In genomic region chr12:99901973-99902866, GRCm38 (mm10) we compare ENCODE assay signal across 10 mouse cellular contexts. TPM values are rescaled to one million over a fixed set of nuclear protein-coding genes. Genes with fewer than 3 reads are reported as not detected.
A peak's percentile ranks its signal among the peaks of the same experiment; 100 is the strongest.
DNase-seq lines count a peak whose midpoint lies in the region; ATAC-seq and TF ChIP-seq lines count a peak whose summit lies in the region.
"Had no signal": no experiment of that assay in that cellular context is flagged by ENCODE, and none has a peak within 500 bp of the region (broad histone marks: within the 10 kb centered on the region; RNA-seq: fewer than 3 reads in every experiment).

No protein-coding gene starts in this region.

- H3K36me3 ChIP-seq in hindbrain, postnatal 0 days (ENCODE audit: insufficient read depth, low read length): peaks cover 22% of the 10 kb centered on the region; the same call in 1 of the 2 replicates
- H3K36me3 ChIP-seq in hindbrain, embryonic 12.5 days: peaks cover 42% of the 10 kb centered on the region
- peaks cover 40 to 89% of the 10 kb centered on the region in 2 experiments for H3K36me3 ChIP-seq in CH12.LX (replicated peaks in 1 of 2; ENCODE audit: control insufficient read depth in 1 of 2, insufficient read depth in 1 of 2, low read length in 1 of 2)

- in situ Hi-C loops in CH12.LX (cut with MboI; ENCODE audit: low pct_ligation_motif_present, low pct_unique_long_range_greater_than_20kb, low sequenced_read_pairs): loop anchor here (10.0 kb wide), 1 partner anchor 203 kb away; no protein-coding TSS in a partner anchor

- no peak for DNase-seq in hindbrain, postnatal 0 days (ENCODE audit: low spot score)
- DNase-seq in CH12.LX (ENCODE audit: extremely low read depth): peak; percentile 47
- DNase-seq in kidney, adult 8-10 months: peak; percentile 31 to 42
- no peak for DNase-seq in layer of hippocampus, postnatal 36 days
- DNase-seq in left cerebral cortex, adult 9 months (ENCODE audit: low spot score in 2 of 2): no peak

- no peaks in the 10 kb centered on the region for H3K9me3 ChIP-seq in hindbrain, postnatal 0 days (ENCODE audit: low read length)
- no peaks in the 10 kb centered on the region for H3K9me3 ChIP-seq in hindbrain, embryonic 12.5 days (replicated peaks)
- no peaks in the 10 kb centered on the region for H3K9me3 ChIP-seq in CH12.LX (replicated peaks; ENCODE audit: low read length)
- H3K9me3 ChIP-seq: megakaryocyte, embryonic 14.5 days had no signal

- no peaks in the 10 kb centered on the region for H3K79me2 ChIP-seq in CH12.LX (replicated peaks; ENCODE audit: control insufficient read depth, extremely low read depth, insufficient read depth, poor library complexity, severe bottlenecking)

- ATAC-seq in hindbrain, postnatal 0 days: no peak
- ATAC-seq in hindbrain, embryonic 12.5 days (ENCODE audit: low FRiP score): no peak
- no peak for ATAC-seq in erythroid progenitor cell, adult 5-6 weeks (replicated peaks; ENCODE audit: low FRiP score, poor library complexity, severe bottlenecking)
- ATAC-seq: Patski had no signal

- TF ChIP-seq RAD21 in CH12.LX (IDR thresholded peaks at IDR 0.05; ENCODE audit: low read depth, low read length): no peak

- H3K27ac ChIP-seq in hindbrain, postnatal 0 days: peak overlapping the region; percentile 4; the same call in 1 of the 2 replicates
- H3K27ac ChIP-seq in hindbrain, embryonic 12.5 days: no peak overlapping the region
- H3K27ac ChIP-seq in CH12.LX (ENCODE audit: insufficient read depth, low read depth): no peak overlapping the region
- H3K27ac ChIP-seq in embryonic fibroblast, embryonic 13.5 days (ENCODE audit: insufficient read depth, low read length): peak overlapping the region; percentile 84

- no peak overlapping the region for H3K4me3 ChIP-seq in hindbrain, postnatal 0 days (ENCODE audit: low read length)
- no peak overlapping the region for H3K4me3 ChIP-seq in hindbrain, embryonic 12.5 days
- no peak overlapping the region for H3K4me3 ChIP-seq in CH12.LX (replicated peaks in 1 of 3; ENCODE audit: low read depth in 2 of 3, low read length in 2 of 3, poor library complexity in 1 of 3)
- no peak overlapping the region for H3K4me3 ChIP-seq in embryonic fibroblast, embryonic 13.5 days (ENCODE audit: insufficient read depth, low read length)
- H3K4me3 ChIP-seq: megakaryocyte, embryonic 14.5 days had no signal

- H3K4me2 ChIP-seq in hindbrain, postnatal 0 days (ENCODE audit: low read depth, low read length): no peak overlapping the region
- no peak overlapping the region for H3K4me2 ChIP-seq in hindbrain, embryonic 12.5 days (replicated peaks)
- H3K4me2 ChIP-seq in CH12.LX (ENCODE audit: insufficient read depth, low read depth, poor library complexity, severe bottlenecking): no peak overlapping the region

- no peak for TF ChIP-seq EP300 in CH12.LX (IDR thresholded peaks at IDR 0.05; ENCODE audit: low read length)

- TF ChIP-seq POLR2A in CH12.LX (IDR thresholded peaks at IDR 0.05; ENCODE audit: low read depth, low read length): no peak
- TF ChIP-seq POLR2A in embryonic fibroblast, embryonic 13.5 days (IDR thresholded peaks at IDR 0.05; ENCODE audit: low read depth, low read length): no peak

- H3K27me3 ChIP-seq in hindbrain, postnatal 0 days (ENCODE audit: insufficient read depth, low read length): no peaks in the 10 kb centered on the region
- no peaks in the 10 kb centered on the region for H3K27me3 ChIP-seq in hindbrain, embryonic 12.5 days
- H3K27me3 ChIP-seq in CH12.LX (replicated peaks): no peaks in the 10 kb centered on the region
- H3K27me3 ChIP-seq: megakaryocyte, embryonic 14.5 days; Patski had no signal

- dilution Hi-C loops in CH12.LX (cut with MboI; ENCODE audit: extremely low pct_ligation_motif_present, extremely low pct_unique_long_range_greater_than_20kb, low sequenced_read_pairs): no loop called here

- WGBS in hindbrain, postnatal 0 days: 65% methylated on average over 8 of the region's 8 CpGs
- WGBS in hindbrain, embryonic 12.5 days: 89% methylated on average over 8 of the region's 8 CpGs

- TF ChIP-seq CTCF in hindbrain, postnatal 0 days (IDR thresholded peaks at IDR 0.05; ENCODE audit: low read depth): peak; percentile 45
- TF ChIP-seq CTCF in CH12.LX (conservative IDR thresholded peaks at IDR 0.05 in 1 of 2, IDR thresholded peaks at IDR 0.05 in 1 of 2; ENCODE audit: low read depth in 2 of 2, low read length in 2 of 2): peak in 1 of 2 experiments; percentile 34; a peak in 2 of 4 replicates
- TF ChIP-seq CTCF in embryonic fibroblast, embryonic 13.5 days (IDR thresholded peaks at IDR 0.05; ENCODE audit: borderline replicate concordance, insufficient read depth, low read length): no peak

- no peaks in the 10 kb centered on the region for H3K4me1 ChIP-seq in hindbrain, postnatal 0 days (ENCODE audit: insufficient read depth, low read length)
- no peaks in the 10 kb centered on the region for H3K4me1 ChIP-seq in hindbrain, embryonic 12.5 days
- peaks cover 5 to 12% of the 10 kb centered on the region in 2 experiments for H3K4me1 ChIP-seq in CH12.LX (ENCODE audit: control insufficient read depth in 1 of 2, insufficient read depth in 2 of 2)
- H3K4me1 ChIP-seq in embryonic fibroblast, embryonic 13.5 days (ENCODE audit: control insufficient read depth, insufficient read depth, low read length): peaks cover 10% of the 10 kb centered on the region

- H3K9ac ChIP-seq in hindbrain, postnatal 0 days (replicated peaks; ENCODE audit: low read length): no peak overlapping the region
- H3K9ac ChIP-seq in hindbrain, embryonic 12.5 days: no peak overlapping the region
- no peak overlapping the region for H3K9ac ChIP-seq in CH12.LX (ENCODE audit: insufficient read depth, low read depth)

TF ChIP-seq in CH12.LX, 34 proteins besides CTCF, POLR2A, EP300 and RAD21:
- TF ChIP-seq BHLHE40 (IDR thresholded peaks at IDR 0.05; ENCODE audit: low read depth, low read length) (peak; percentile 72), USF2 (conservative IDR thresholded peaks at IDR 0.05; ENCODE audit: low read depth, low read length) (no peak), MEF2A (IDR thresholded peaks at IDR 0.05; ENCODE audit: borderline replicate concordance, low read depth, low read length) (peak; percentile 46; the same call in 1 of the 2 replicates), CHD1 (IDR thresholded peaks at IDR 0.05; ENCODE audit: low read depth, low read length) (no peak), MAX (IDR thresholded peaks at IDR 0.05; ENCODE audit: low read length) (no peak), PAX5 (IDR thresholded peaks at IDR 0.05; ENCODE audit: low read length) (no peak)

RNA-seq across cellular contexts. Expression of gene Tdp1, which starts 17.9 kb away (rescaled TPM):
- total RNA-seq in hindbrain, postnatal 0 days (2014; rRNA removed): 14.2 and 14.6 TPM in 2 replicates
- polyA plus RNA-seq in hindbrain, postnatal 0 days (2015; fragmentation: Nextera tagmentation; extraction: Ambion mirVana): 35.1 and 36.2 TPM in 2 replicates
- polyA plus RNA-seq in hindbrain, embryonic 12.5 days (2016; fragmentation: Nextera tagmentation; extraction: Ambion mirVana): 58.5 and 61.3 TPM in 2 replicates
- total RNA-seq in CH12.LX (2012; rRNA removed): 23.4 and 27.4 TPM in 2 replicates
- total RNA-seq in CH12.LX (2014; rRNA removed): 16.1 and 16.9 TPM in 2 replicates
- polyA plus RNA-seq in CH12.LX (2012; ENCODE audit: insufficient read length, low read depth): 48.3 and 53.7 TPM in 2 replicates
- polyA plus RNA-seq in embryonic fibroblast, embryonic 13.5 days (2011; ENCODE audit: insufficient read length, low read depth, missing spikeins): 23.6 and 24.8 TPM in 2 replicates
- 10 to 100 TPM; 26.3 to 31.8 TPM for total RNA-seq in layer of hippocampus, postnatal 36 days (2021)
- 28.5 and 28.9 TPM in 2 replicates for total RNA-seq in erythroid progenitor cell, adult 5-6 weeks (2015; ENCODE audit: low replicate concordance)
- 11.3 and 11.8 TPM in 2 replicates for total RNA-seq in erythroid progenitor cell, adult 5-6 weeks (2017; ENCODE audit: low replicate concordance)

RNA-seq across cellular contexts. Expression of gene Efcab11, which starts 18.0 kb away (rescaled TPM):
- total RNA-seq in hindbrain, postnatal 0 days (2014; rRNA removed): 4.7 and 4.8 TPM in 2 replicates
- 4.3 and 5.5 TPM in 2 replicates for polyA plus RNA-seq in hindbrain, postnatal 0 days (2015; fragmentation: Nextera tagmentation; extraction: Ambion mirVana)
- 13.3 and 16.6 TPM in 2 replicates for polyA plus RNA-seq in hindbrain, embryonic 12.5 days (2016; fragmentation: Nextera tagmentation; extraction: Ambion mirVana)
- total RNA-seq in CH12.LX (2012; rRNA removed) (6.6 and 7.9 TPM in 2 replicates), CH12.LX (2014; rRNA removed) (11.1 and 12.2 TPM in 2 replicates)
- 6.6 and 8.0 TPM in 2 replicates for polyA plus RNA-seq in CH12.LX (2012; ENCODE audit: insufficient read length, low read depth)
- polyA plus RNA-seq in embryonic fibroblast, embryonic 13.5 days (2011; ENCODE audit: insufficient read length, low read depth, missing spikeins): 5.5 and 5.8 TPM in 2 replicates
- under 1 TPM; 0.17 to 0.86 TPM for total RNA-seq in layer of hippocampus, postnatal 36 days (2021)
- 21.8 and 42.5 TPM in 2 replicates for total RNA-seq in erythroid progenitor cell, adult 5-6 weeks (2015; ENCODE audit: low replicate concordance)
- total RNA-seq in erythroid progenitor cell, adult 5-6 weeks (2017; ENCODE audit: low replicate concordance): 24.9 and 46.2 TPM in 2 replicates

Comparison
In these comparisons a context has a peak if more than half of its experiments do, and no peak if none do; other contexts are left out.
1. H3K27ac ChIP-seq: peak in hindbrain, postnatal 0 days (single experiment) and embryonic fibroblast, embryonic 13.5 days (single experiment); none in hindbrain, embryonic 12.5 days (single experiment) and CH12.LX (single experiment).
2. DNase-seq: peak in CH12.LX (single experiment) and kidney, adult 8-10 months (2 of 2); none in hindbrain, postnatal 0 days (single experiment), layer of hippocampus, postnatal 36 days (0 of 2) and left cerebral cortex, adult 9 months (0 of 2).